Mouse (Mus musculus): ENCODE measurements around the gene Phf7.

Gene Phf7

DNA sequence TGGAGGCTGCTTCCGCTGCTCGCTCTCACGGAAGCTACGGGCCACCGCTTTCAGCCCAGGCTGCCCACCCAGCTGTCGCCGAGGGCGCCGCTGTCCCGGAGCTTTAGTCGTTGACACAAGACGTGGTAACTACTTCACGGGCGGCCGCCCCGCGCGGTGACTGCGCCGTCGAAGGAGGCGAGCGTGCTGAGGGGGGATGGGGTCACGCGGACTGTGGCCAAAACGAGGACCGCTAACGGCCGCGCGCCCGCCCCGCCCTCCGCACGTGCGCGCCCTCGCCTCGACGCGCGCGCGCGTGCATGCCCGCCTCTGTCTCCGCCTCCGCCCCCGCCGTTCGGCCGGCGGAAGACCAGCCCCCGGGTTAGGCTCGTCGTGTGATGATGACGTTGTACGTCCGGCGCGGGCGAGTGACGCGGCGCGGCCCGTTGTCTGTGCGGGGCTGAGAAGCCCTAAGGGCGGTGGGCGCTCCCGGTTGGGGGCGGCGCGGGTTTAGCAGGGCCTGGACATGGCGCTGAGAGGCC is at the start of gene Phf7, which contains the start of gene Bap1:
Phf7 (minus strand) TSS at position 234 of the 521 bp plus-strand sequence.
Bap1 (plus strand) TSS at position 367 of the 521 bp plus-strand sequence.
- peak; percentile 99 for DNase-seq

DNA sequence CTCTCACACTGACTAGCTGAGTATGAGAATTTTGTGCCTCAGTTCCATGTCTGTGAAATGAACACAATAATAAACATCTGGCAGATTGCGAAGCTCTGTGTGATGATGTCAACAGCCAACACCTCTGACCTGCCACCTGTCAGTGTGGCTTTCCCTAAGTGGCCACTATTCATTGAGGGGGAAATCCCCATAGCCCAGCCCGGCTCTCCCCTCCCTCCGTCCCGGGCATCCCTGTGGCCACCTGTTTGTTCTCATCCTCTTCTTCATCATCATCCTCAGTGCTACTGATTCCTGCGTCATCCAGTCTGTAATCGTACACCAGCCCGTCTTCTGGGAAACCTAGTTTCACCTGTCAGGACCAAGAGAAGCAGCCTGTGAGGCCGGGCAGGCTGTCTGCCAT is 34.6 kb upstream of the Phf7 start:
- DNase-seq: no peak

DNA sequence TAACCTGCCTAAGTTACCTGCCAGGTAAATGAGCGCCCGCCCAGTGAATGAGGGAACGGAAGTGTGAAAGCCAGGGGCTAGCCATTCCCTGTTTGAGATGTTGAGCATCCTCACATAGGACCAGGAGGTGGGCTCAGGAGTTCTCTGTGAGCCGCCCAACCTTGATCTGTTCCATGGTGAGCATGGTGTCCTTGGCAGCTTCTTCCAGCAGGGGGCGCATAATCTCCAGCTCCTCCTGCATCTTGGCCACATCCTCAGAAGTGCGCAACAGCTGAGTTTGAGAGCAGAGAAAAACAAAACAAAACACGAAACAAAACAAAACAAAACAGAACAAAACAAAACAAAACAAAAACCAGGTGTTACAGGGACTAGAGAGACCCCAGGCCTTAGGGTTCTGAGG is 21.0 kb upstream of the Phf7 start:
- peak; percentile 90 for DNase-seq

GRCm38 (mm10) chr14:31271121-31271520 is 20.0 kb upstream of the Phf7 start:
- no peak for DNase-seq

GRCm38 (mm10) chr14:31269456-31270100 is 18.5 kb upstream of the Phf7 start:
- no peak for DNase-seq

DNA sequence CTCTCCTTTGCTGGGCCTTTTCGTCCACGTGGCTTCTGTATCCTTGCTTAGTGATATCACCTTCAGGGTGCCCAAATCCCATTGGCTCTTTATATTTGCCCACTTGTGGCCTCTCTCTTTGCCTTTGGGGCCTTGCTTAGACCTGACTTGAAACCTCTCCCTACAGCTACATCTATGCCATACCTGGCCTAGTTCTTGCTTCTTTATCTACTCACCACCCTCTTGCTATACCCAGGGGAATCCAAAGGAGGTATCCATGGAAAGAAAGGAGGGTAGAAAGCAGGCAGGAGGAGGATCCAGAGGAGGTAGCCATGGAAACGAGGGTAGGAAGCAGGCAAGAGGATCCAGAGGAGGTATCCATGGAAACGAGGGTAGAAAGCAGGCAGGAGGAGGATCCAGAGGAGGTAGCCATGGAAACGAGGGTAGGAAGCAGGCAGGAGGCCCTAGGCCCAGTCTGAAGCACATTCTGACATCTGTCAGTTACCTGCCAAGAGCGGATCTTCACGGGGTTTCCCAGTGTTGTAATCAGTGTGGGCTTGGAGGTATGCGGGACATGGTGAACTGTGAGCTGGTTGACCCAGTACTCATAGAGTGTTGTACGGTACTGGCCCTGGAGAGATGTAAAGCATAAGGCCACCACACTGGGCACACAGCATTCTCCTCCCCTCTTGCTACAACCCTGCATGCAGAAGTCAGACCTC is 17.3 kb upstream of the Phf7 start:
- no peak for DNase-seq

- no peak for DNase-seq
Measured at GRCm38 (mm10) chr14:31267649-31268048, 16.5 kb upstream of the Phf7 start.

GRCm38 (mm10) chr14:31260932-31261331 is 9.8 kb upstream of the Phf7 start:
- DNase-seq: no peak

DNA sequence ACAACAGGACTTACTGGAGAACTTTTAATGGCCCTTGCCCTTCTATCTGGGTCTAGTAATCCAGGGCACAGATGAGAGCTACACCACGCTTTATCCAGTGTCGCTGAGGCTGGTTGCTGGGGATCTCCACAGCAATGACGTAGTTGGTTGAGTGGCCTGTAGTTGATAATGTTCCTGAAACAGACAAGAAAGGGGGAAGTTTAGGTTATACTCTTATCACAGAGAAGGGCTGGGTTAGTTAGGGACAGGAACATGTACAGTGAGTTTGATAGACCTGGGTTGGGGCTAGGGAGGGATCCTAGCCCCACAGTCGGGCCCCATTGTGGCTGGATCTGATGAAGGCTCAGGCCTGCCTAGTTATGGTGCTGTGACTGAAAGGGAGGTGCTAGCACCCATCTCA is 9.3 kb upstream of the Phf7 start:
- DNase-seq: no peak

- DNase-seq: no peak
Measured at GRCm38 (mm10) chr14:31258476-31259050, 7.4 kb upstream of the Phf7 start.

- no peak for DNase-seq
Measured at GRCm38 (mm10) chr14:31252091-31252490, 974 bp upstream of the Phf7 start.

- DNase-seq: no peak
Measured at GRCm38 (mm10) chr14:31251626-31252025, 509 bp upstream of the Phf7 start.

DNA sequence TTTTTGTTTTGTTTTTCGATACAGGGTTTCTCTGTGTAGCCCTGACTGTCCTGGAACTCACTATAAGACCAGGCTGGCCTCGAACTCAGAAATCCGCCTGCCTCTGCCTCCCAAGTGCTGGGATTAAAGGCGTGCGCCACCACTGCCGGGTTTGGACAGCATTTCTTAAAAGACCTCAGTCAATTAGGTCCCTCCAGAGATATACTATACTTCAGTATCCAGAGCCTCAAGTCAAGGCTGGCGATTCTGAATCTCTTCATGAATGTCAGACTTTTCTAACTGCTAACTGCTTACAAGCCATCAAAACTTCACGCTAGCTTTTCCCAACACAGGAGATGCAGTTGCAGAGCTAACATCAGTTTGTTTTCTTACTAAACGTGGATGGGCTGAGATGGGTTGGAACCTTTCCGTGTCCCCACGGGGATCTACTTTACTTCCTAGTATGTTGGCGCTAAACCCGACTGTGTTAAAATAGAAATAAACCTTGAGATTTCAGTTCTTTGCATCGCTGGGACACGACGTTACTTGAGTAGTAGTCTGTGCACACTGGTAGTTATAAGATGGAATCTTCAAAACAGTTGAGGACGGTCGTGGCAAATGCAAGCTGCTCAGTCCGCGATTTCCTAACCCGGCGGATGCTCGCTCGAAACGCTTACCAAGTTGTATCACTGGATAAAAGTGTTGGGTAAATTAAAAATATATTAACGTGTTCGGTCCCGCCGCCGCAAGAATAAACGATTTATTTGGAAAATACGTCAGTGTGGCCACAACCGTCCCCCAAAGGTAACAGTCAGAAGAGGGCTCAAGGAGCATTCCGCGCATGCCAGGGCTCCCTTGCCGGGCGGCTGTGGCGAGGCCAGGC is 664 bp downstream of the Phf7 start:
- no peak for DNase-seq

GRCm38 (mm10) chr14:31248396-31248795 is 2.7 kb downstream of the Phf7 start:
- DNase-seq: no peak

DNA sequence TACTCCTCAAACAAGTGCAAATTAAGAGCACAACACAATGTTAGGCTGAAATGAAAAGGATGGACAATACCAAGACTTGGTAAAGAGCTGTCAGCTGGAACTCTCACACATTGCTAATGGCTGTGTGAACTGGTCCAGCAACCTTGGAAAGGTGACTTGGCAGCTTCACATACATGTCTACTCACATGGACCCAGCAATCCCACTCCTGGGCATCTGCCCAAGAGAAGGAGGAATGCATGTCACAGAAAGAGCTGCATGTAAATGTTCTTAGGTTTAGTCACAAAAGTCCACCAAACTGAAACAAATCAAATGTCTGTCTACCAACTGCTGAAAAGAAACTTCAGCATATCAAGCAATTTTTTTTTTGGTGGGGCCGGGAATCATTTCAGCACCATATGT is 5.2 kb downstream of the Phf7 start:
- DNase-seq: no peak

DNA sequence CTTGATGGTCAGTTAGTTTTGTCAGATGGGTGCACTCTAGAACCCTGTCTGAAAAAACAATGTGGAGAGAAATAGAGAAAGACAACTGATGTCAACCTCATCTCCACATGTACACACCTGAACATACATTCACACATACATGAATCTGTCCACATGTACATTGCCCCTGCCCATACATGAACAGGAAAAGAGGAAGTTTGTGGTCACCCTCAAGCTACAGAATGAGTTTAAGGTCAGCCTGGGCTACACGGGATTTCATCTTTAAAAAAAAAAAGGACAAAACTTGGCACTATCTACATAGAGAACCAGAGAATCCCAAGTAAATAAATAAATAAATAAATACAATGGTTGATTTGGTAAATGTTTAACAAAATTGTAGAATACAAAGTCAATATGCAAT is 6.3 kb downstream of the Phf7 start:
- DNase-seq: no peak

DNA sequence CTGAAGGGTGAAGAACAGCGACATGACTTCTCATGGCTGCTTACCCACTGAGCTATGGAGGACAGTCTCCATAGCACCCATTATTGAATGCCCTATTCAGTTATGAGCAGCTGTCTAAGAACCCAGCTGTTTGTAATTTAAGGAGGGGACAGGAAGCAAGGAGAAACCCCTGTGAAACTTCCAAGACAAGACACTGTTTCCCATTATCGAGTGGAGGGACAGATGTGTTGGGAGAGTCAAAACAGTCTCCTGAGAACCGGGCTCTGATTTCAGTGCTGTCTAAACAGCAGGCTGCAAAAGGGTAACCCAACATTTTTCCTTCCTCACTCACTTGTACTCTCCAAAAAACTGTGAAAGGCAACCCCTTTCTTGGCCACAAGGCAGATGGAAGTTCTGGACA is 10.6 kb downstream of the Phf7 start:
- no peak for DNase-seq

GRCm38 (mm10) chr14:31237101-31237882 is 13.8 kb downstream of the Phf7 start:
- DNase-seq: no peak

DNA sequence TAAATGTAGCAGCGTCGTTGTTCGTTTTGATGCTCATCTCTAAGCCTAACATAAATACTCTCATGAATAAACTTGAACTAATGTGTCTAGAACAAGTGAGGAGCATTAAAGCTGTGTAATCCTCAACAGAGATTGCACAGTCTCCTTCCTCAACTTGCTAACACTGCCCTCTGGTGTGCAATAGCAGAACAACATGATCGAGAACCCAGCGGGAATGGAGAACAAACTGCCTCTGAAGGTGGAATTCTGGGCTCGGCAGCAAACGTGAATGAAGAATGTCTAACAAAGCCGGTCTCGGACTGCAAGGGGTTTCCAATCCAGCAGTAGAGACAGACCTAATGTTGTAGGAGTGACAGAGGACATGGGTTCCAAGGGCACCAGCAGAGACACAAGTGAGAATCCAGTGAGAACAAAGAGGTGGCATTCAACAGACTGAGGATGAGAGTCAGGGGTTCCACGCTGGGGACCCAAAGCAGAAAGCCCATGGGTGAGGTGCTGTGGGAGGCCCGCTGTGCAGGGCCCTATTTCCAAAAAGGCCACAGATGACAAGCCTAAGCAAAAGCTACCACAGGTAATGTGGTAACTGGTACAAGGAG is 17.0 kb downstream of the Phf7 start:
- peak; percentile 81 to 83 for DNase-seq

DNA sequence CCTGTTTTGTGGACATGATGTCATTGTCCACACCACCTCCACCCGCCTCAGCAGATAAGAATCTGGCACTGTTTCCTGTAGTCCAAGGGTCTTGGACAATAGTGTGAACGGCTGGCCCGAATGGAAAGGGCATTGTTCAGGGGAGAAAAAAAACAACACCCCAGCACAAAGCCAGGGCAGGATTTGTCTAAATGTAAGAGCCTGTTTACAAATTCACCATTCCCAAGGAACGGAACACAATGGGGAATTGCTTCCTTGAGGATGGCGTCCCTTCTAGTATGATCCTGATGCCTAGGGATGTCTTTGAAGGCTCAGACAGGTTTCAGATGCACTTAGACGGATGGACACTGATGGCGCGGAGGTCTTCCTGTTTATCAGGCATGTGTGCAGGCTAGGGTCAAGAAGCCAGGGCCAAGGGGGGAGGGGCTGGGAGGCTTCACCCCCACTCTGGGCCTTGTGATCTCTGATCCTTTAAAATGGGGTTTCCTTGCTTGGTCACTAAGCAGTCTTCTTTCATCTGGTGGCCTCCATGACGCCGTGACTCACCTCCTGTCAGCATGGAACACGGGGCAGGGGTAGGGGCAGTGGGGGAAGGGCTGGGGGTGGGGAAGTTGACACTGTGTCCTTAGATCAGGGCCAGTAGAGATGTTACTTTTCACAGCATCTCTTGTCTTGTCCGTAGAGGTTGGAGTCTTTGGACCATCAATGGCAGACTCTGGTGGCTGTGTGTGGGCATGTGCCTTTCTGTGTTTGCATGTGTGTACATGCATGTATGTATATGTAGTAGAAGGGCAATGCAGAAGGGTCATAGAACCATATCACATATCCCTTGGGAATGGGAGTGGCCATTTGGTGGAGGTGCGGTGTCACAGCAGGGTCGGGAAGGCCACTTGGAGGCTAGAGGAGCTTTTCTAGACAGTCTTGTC is 17.8 kb downstream of the Phf7 start:
- no peak for DNase-seq
